Mouse (Mus musculus) CD4-positive helper T cell, adult 2 months (primary cell): Measurements from ENCODE around the gene Slc25a44.
"Not testable (repeated sequence)": the region's sequence is repeated elsewhere in the genome, so short reads cannot be mapped to it uniquely, and the experiment has no call there.

Experiments
- DNase-seq: peaks from one replicate; pipeline ENCODE4 v3.0.0-alpha.2; 2012; ENCODE audit warnings: low read depth, missing footprints, low spot score

Gene Slc25a44

DNA sequence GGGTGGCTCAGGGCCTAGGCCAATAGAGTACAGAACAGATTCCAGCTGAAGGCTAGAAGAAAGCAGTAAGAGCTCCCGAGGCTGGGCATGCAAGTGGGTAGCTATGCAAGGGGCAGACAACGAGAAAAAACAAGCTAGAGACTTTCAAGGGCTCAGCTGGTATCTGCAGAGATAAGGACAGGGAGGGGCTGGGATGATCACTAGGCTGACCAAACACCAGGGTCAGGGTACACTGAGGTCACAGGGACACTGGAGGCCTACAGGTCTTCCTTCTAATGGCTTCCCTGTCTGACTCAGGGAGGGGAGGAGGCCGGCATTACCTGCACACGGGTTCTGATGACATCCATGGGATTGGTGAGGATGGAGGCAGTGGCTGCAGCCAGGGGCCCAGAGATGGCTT is 9.3 kb downstream of the Slc25a44 start:
- no peak for DNase-seq

DNA sequence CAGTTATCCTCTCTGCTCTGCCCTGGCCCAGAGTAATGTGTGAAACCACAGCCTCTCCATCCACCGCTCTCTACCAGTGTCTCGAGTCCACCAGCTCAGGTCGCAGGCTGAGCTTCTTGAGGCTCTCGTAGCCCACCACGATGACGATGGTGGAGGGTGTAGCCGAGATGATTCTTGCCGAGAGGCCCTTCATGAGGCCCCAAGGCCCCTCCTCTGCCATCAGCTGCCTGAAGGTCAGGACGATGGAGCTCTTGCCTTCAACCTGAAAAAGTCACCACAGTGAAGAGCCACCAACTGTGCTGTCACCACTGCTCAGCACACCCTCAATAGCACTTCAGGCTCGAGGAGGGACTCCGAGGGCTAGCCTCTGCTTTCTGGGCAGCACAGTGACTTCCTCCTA is 12.3 kb downstream of the Slc25a44 start:
- DNase-seq, result no peak

DNA sequence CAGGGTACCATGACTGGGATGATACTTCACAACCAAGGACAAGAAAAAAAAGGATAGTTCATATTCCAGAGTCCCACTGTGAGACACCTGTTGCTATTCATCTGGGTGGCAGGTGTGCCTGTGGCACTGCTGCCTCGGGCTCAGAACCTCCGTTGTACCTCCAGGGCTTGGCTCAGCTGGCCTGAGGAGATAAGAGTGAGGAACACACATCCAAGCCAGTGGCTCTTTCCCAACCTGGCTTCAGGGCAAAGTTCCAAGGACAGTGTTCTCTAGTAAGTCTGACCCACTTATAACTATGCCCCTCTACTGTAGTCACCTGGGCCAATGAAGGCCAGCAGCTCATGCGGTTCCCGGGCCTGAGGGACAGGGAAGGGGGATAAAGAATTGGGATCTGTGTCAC is 13.3 kb downstream of the Slc25a44 start:
- no peak for DNase-seq

DNA sequence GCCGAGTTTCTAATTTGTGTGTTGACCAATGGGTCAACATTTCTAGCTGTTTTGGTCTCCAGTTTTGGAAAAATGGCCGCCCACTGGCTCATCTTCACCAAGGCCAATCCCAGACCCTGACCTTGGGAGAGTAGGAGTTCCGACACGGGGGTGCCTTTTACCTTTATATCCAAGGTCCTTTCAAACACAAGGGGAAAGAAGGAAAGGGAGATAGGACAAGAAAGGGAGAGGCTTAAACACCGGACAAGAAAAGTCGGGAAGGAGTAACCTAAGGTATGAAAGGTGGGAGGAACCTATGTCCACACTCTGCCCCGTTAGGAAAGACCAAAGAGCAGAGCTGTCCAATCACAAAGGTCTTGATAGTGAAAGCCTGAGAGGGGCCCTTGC is 14.3 kb downstream of the Slc25a44 start:
- DNase-seq, result no peak

DNA sequence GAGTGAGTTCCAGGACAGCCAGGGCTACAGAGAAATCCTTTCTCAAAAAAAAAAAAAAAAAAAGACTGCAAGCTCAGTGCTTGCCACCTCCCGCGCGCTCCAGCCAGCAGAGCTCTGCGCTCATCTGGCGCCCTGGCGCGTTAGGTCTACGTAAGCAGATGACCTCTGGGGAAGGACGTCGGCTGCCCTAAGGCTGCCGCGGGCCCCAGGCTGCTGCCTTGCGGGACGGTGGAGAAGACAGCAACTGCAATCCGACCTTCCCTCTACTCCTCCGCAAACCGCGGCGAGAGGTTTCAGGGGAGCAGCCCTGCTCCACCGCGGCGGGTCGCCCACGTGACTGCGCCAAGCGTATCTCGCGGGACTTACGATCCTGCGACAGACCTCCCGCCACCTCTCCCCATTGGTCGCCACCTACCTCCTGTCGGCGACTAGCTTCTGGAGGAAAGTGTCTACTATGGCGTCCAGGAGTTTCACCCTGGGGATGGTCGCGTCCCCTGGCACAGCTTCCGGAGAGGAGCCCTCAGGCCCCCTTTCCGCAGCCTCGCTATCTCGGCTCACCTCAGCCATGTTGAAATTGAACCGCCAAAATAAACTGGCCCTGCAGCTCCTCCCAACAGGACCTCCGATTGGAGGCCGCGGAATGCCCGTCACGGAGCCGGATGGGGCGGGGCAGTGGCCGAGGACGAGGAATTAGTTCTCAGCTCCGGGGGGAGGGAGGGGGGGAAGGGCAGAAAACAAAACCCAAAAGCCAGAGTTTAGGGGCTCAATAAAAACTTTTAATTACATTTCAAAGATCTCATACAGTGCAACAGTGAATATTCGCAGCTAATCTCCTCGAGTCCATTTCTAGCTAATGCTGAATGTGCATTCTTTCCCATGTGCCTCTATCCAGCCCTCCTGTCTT is 14.9 kb downstream of the Slc25a44 start, which contains the start of gene Pmf1:
Gene Pmf1 (minus strand): TSS at position 591 of the 904 bp plus-strand sequence.
- DNase-seq, result peak; percentile 95

DNA sequence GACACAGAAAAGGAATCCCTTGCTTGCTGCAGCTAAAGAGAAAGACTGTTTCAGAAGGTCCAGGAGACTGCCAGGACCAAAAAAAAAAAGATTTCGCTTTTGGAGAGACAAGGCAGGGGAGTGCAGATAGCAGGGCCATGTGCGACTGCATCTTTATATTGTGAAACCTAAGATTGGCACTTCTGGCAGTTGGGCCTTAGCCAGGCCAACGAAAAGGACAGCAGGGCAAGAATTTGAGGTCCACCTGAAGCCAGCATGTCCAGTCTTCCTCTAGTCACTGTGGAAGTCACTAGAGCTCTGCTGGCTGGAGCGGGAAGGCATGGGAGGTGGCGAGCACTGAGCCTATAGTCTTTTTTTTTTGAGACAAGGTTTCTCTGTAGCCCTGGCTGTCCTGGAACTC is 16.0 kb downstream of the Slc25a44 start:
- no peak for DNase-seq

DNA sequence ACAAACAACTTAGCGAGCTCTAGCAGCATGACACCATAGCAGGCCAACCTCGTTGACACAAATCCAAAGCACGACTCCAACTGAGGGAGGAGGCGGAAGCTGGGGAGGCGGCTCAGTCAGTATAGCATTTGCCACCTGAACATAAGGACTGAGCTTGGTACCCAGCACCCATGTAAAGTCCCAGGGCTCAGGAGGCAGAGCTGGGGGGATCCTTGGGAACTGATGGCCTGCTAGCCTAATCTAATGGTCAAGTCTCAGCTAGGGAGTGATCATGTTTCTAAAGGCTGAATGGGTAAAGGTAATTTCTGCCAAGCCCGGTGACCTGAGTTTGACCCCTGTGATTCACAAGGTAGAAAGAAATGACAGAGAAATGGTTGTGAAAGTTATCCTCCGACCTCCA is 17.4 kb downstream of the Slc25a44 start:
- no peak for DNase-seq

DNA sequence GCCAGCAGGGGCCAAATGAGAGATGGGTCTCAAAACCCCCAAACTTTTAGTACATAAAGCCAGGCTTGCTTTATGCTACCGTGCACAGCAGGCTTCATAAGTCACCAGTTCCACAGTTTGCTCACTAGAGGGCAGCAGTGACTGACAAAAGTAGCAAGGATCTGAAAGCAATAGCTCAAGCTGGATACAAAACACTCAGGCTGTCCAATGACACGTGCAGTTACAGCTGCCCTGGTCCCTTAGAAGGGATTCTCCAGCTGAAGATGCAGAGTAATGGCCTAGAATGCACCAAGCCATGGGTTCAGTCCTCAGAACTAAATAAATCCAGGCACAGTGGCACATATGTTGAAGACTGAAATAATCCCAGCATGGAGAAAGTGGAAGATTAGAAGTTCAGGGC is 17.8 kb downstream of the Slc25a44 start:
- peak; percentile 82 for DNase-seq

DNA sequence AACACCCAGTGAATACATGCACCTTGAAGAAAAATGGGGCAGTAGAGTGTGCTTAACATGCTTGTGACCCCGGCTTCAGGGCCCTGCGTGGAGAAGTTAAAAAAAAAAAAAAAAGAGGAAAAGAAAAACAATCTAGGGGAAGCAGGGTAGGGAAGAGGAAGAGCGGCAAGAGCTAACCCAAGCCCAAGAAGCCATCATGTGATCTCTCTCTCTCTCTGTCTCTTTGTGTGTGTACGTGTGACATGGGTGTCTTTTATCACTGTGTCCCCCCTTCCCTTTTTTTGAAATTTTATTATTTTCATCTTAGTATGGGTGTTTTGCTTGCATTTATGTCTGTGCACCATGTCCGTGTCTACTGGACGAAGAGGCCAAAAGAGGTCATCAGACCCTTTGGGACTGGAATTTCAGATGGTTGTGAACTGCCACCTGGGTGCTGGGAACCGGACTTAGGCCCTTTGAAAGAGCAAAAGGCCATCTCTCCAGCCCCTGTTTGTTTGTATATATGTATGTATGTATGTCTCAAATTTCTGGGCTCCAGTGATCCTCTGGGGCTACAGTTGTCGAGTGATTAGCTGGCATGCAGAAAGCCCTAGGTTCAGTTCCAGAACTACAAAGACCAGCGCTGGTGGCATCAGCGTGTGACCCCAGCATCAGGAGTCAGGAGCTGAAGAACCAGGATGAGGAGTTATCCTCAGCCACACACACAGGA is 21.3 kb downstream of the Slc25a44 start:
- no peak for DNase-seq

DNA sequence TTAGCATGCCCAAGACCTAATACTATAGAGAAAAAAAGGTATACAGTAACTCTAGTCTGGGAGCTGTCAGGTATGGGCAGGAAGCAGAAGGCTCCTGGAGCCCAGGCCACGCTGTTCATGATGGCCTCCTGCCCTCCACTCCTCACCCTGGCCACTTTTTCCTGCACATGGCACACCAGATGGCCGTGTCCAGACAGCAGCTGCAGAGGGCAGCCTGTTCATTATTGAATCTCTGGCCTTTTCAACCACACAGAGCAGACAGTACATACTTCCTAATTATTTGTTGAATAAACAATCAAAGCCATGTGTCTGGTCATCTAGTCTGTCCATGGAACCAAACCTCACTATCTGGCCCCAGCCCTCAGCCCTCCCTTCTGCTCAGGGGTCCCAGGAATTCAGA is 26.3 kb downstream of the Slc25a44 start:
- DNase-seq, result no peak

DNA sequence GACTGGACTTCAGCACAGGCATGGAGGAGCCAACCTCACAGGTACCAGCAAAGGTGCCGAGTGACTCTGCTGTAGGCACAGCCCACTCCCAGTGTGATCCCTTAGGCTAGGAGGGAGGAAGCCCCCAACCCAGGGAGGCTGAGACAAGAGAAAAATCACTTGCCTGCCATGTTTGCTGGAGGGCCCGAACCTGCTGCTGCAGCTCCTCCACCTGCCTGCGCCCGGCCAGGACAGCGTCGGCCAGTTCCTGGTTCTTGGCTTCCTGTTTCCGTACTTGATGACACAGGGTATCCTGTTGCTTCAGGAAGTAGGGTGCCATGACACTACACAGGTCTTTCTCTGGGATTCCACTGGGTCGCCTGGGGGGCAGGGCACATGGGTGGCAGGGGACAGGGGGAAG is 29.2 kb downstream of the Slc25a44 start:
- no peak for DNase-seq

DNA sequence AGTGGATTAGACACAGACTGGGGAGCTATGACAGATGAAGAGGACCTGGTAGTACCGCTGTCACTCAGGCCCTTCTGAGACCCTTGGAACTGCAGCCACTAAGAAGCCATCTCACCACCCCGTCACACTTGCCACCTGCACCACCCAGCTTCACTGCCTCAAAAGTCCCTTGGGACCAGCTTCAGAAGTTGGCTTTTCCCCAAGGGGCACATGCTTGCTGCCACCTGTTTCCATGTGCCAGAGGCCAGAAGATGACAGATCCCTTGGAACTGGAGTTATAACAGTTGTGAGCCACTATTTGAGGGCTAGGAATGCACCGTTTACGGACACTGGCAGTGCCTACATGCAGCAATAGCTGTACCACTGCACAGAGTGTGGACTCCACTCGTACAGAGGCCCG is 29.7 kb downstream of the Slc25a44 start:
- no peak for DNase-seq

DNA sequence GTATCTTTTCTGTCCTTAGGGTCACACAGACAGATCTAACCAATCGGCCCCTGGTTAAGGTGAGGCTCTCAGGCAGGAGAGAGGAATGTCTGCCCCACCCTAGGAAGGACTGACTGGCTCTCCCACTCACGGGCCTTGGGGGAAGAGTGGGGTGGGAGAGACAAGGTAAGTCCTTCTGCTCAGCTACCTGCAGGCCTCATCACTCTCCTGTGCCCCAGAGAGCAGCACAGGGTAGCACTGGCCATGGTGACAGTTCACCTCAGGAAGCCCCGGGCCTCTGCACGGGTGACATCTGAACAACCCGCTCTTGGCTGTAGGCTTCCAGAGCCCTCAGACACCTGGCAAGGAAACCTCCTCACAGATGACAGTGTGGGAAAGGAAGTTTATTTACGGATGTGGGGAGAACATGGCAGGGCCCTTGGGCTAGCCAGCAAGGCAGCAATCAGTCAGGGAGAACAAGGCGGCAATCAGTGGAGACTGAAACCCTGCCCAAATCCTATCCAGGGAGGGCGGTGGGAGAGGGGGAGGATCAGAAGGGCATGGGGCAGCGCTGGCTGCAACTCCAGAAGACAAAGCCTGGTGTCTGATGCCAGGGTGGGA is 31.1 kb downstream of the Slc25a44 start:
- DNase-seq, result no peak

DNA sequence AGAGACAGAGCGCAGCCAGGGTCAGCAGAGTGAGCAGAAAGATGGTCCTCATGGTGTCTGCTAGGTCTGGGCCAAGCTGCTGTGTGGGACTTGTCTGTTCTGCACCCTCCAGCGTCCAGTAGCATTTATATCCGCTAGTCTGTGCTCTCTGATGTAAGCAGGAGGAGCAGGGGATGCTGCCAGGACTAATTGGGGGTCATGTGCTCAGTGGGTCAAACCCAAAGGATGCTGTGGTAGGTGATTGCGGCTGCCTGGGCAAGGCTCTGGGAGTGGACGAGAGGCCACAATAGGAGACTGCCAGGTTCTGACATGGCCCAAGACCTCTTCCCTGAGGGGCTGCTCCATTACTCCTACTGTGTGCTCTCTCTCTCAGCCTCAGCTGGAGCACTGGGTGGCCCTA is 40.6 kb downstream of the Slc25a44 start, which contains the start of gene Bglap:
Gene Bglap (minus strand): TSS at position 101 of the 400 bp plus-strand sequence.
- DNase-seq, result no peak

DNA sequence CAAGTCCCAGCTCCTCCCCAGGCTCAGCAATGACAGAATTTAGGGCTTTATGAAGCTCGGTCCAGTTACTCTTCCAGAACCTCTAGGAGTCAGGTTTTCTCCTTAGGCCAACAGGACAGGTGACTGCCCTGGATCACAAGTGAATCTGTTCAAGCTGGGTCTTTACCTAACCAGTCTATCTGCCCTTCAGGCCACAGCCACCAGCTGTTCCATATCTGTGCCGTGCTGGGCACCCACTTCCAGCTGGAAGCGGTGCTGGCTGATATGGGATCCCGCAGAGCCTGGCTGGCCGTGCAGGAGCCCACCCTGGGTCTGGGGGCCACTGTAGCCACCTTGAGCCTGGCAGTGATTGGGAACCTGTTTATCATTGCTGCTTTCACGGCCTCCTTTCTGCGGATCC is 42.6 kb downstream of the Slc25a44 start:
- DNase-seq, result not testable (repeated sequence)

DNA sequence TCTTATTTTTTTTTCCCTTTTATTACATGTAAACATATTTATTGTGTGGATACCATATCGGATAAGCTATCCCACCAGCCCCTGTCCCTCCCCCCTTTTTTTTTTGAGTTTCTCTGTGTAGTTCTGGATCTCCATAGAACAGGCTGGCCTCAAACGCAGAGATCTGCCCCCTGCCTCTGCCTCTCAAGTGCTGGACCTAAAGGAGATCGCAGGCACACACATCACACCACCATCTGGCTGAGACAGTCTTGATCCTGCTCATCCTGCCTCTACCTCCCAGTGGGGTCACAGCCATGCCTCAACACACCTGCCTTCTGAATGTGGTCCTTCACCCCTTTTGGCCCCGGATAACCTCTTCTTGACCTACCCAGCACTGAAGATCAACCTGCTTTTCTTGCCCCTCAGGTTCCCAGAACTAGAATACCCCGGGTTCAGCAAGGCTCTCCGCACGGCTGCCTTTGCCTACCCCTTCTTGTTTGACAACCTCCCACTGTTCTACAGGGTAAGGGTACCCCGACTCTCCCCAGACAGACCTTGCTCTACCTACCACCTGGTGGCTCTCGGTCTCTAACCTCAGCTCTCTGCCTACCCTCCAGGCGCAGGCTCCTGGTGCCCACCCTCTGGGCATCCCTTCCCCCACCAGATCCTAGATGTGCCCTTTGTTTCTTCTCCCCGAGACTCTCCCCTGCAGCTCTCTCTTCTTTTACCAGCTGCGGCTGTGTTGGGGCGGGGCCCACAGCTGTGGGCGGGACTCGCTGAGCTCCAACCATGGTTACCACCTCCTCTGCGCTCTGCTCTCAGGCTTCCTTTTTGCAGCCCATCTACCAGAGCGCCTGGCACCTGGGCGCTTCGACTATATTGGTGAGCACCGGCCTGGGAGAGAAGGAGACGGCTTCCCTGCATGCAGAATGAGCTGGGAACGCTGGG is 43.3 kb downstream of the Slc25a44 start:
- DNase-seq, result peak; percentile 72

DNA sequence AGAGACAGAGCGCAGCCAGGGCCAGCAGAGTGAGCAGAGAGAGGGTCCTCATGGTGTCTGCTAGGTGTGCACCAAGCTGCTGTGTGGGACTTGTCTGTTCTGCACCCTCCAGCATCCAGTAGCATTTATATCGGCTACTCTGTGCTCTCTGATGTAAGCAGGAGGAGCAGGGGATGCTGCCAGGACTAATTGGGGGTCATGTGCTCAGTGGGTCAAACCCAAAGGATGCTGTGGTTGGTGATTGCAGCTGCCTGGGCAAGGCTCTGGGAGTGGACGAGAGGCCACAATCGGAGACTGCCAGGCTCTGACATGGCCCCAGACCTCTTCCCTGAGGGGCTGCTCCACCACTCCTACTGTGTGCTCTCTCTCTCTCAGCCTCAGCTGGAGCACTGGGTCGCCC is 46.3 kb downstream of the Slc25a44 start, which contains the start of gene Bglap2:
Gene Bglap2 (minus strand): TSS at position 101 of the 400 bp plus-strand sequence.
- DNase-seq, result not testable (repeated sequence)

DNA sequence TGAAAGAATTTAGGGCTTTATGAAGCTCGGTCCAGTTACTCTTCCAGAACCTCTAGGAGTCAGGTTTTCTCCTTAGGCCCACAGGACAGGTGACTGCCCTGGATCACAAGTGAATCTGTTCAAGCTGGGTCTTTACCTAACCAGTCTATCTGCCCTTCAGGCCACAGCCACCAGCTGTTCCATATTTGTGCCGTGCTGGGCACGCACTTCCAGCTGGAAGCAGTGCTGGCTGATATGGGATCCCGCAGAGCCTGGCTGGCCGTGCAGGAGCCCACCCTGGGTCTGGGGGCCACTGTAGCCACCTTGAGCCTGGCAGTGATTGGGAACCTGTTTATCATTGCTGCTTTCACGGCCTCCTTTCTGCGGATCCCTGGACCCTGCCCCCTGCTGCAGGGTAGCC is 48.3 kb downstream of the Slc25a44 start:
- DNase-seq, result not testable (repeated sequence)

DNA sequence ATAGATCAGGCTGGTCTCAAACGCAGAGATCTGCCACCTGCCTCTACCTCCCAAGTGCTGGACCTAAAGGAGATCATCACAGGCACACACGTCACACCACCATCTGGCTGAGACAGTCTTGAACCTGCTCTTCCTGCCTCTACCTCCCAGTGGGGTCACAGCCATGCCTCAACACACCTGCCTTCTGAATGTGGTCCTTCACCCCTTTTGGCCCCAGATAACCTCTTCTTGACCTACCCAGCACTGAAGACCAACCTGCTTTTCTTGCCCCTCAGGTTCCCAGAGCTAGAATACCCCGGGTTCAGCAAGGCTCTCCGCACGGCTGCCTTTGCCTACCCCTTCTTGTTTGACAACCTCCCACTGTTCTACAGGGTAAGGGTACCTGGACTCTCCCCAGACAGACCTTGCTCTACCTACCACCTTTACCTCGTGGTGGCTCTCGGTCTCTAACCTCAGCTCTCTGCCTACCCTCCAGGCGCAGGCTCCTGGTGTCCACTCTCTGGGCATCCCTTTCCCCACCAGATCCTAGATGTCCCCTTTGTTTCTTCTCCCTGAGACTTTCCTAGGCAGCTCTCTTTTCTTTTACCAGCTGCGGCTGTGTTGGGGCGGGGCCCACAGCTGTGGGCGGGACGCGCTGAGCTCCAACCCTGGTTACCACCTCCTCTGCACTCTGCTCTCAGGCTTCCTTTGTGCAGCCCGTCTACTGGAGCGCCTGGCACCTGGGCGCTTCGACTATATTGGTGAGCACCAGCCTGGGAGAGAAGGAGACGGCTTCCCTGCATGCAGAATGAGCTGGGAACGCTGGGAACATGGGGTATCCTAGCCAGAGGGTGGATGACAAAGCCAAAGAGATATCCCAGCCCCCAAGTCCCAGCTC is 49.0 kb downstream of the Slc25a44 start:
- DNase-seq, result peak; percentile 61

DNA sequence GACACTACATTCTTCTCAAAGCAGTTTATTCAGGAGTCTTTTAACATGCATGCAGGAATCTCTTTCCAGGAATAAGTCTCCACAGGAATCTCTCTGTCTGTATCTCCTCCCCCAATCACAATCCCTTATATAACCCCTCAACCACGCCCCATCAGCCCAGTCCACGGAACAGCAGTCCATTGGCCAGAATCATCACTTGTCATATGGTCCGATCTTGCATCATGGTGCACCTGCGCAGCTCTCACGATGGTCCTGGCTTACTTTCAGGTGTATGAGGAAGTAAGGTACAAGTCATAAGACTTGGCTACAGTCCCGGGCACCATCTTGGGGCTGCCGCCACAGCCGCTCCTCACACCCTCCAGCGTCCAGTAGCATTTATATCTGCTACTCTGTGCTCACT is 52.3 kb downstream of the Slc25a44 start, which contains the start of gene Bglap3:
Gene Bglap3 (minus strand): TSS at position 101 of the 400 bp plus-strand sequence.
- not testable (repeated sequence) for DNase-seq
